Mouse (Mus musculus) liver, adult 2 months (tissue): ENCODE results near the gene Tnfrsf4.

Experiments
- CTCF ChIP-seq: fragments of 200-500 bp; IDR thresholded peaks from 2 replicates; pipeline ENCODE4 v1.5.1; 2011; ENCODE audit warnings: low read depth, low read length, control low read depth
- POLR2A ChIP-seq: fragments of 200-500 bp; IDR thresholded peaks from 2 replicates; pipeline ENCODE4 v1.6.1; 2011; ENCODE audit warnings: low read length, control low read depth; ENCODE audit not compliant: insufficient read depth; ENCODE audit errors: extremely low read depth

- TF ChIP-seq CTCF = no peak
- TF ChIP-seq POLR2A = no peak
Measured at GRCm38 (mm10) chr4:156013637-156014036, at the start of gene Tnfrsf4.
